Mouse (Mus musculus) heart, postnatal 0 days (tissue): ENCODE measurements around the gene Gm21954.

Experiments
- CTCF ChIP-seq: IDR thresholded peaks from 2 replicates; pipeline ENCODE4 v1.5.1; 2016; ENCODE audit warnings: antibody characterized with exemption, control low read depth, low read depth
- EP300 ChIP-seq: IDR thresholded peaks from 2 replicates; pipeline ENCODE4 v1.6.1; 2016; ENCODE audit warnings: antibody characterized with exemption, low read depth

GRCm38 (mm10) chr3:55515966-55516365 is 44.0 kb upstream of the Gm21954 start:
- TF ChIP-seq CTCF (no peak), EP300 (no peak)
